In the genomic region with DNA sequence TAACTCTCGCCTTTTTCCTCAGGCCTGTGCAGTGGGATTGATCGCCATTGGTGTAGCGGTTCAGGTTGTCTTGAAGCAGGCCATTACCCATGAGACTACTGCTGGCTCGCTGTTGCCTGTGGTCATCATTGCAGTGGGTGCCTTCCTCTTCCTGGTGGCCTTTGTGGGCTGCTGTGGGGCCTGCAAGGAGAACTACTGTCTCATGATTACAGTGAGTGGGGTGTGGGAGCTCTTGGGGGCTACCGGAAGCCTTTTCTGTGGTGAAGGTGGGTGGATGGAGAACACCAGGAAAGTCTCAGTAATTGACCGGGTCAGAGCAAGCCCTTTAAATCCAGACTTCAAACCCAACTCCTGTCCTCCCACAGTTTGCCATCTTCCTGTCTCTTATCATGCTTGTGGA, we compare ENCODE assay signal across 9 mouse cellular contexts. TPM values are rescaled to one million over a fixed set of nuclear protein-coding genes. Genes with fewer than 3 reads are reported as not detected.
DNase-seq lines count a peak whose midpoint lies in the region; ATAC-seq and TF ChIP-seq lines count a peak whose summit lies in the region.
"Had no signal": no experiment of that assay in that cellular context is flagged by ENCODE, and none has a peak within 500 bp of the region (broad histone marks: within the 10 kb centered on the region; RNA-seq: fewer than 3 reads in every experiment).

No protein-coding gene starts in this region.

- TF ChIP-seq CTCF in cerebellum, adult 2 months (IDR thresholded peaks at IDR 0.05; ENCODE audit: borderline replicate concordance, insufficient read depth, low read depth, low read length): no peak

- H3K4me2 ChIP-seq in heart, embryonic 12.5 days: peak overlapping the region; percentile 73
- H3K4me2 ChIP-seq in neural tube, embryonic 11.5 days (ENCODE audit: low read depth): no peak overlapping the region
- peak overlapping the region; percentile 80 for H3K4me2 ChIP-seq in limb, embryonic 15.5 days

- H3K4me3 ChIP-seq in heart, embryonic 12.5 days: peak overlapping the region; percentile 89
- H3K4me3 ChIP-seq in neural tube, embryonic 11.5 days (ENCODE audit: low read depth, low read length): peak overlapping the region; percentile 67; the same call in 1 of the 2 replicates
- peak overlapping the region; percentile 95 for H3K4me3 ChIP-seq in limb, embryonic 15.5 days
- H3K4me3 ChIP-seq in cerebellum, adult 2 months (replicated peaks; ENCODE audit: insufficient read depth, low read depth, low read length): no peak overlapping the region

- TF ChIP-seq POLR2A in cerebellum, adult 2 months (IDR thresholded peaks at IDR 0.05; ENCODE audit: borderline replicate concordance, insufficient read depth, low read length): no peak

- peaks cover 36% of the 10 kb centered on the region for H3K4me1 ChIP-seq in heart, embryonic 12.5 days (replicated peaks)
- H3K4me1 ChIP-seq in neural tube, embryonic 11.5 days (ENCODE audit: control insufficient read depth, insufficient read depth, low read length): no peaks in the 10 kb centered on the region
- H3K4me1 ChIP-seq in limb, embryonic 15.5 days: peaks cover 40% of the 10 kb centered on the region
- H3K4me1 ChIP-seq in cerebellum, adult 2 months (ENCODE audit: control insufficient read depth, insufficient read depth, low read length): peaks cover 5% of the 10 kb centered on the region

- no peak for ATAC-seq in heart, embryonic 12.5 days (ENCODE audit: insufficient number of reproducible peaks, low FRiP score)
- no peak for ATAC-seq in neural tube, embryonic 11.5 days (ENCODE audit: insufficient read depth, low FRiP score, low TSS enrichment)
- ATAC-seq in limb, embryonic 15.5 days (ENCODE audit: insufficient number of reproducible peaks, low FRiP score, low TSS enrichment, low read depth): no peak

- 85% methylated on average over 6 of the region's 6 CpGs for WGBS in heart, embryonic 12.5 days
- 91% methylated on average over 6 of the region's 6 CpGs for WGBS in neural tube, embryonic 11.5 days
- 77% methylated on average over 6 of the region's 6 CpGs for WGBS in limb, embryonic 15.5 days
- 73% methylated on average over 6 of the region's 6 CpGs for WGBS in cerebellum, adult 2 months

- intact Hi-C loops in heart, postnatal 25 days (cut with DNase I): loop anchor here (5.0 kb wide), 2 partner anchors 36 to 66 kb away; no protein-coding TSS in a partner anchor
- intact Hi-C loops in left cerebral cortex, postnatal 4 days (cut with DNase I): no loop called here

- 0 out of 2 replicates have a peak overlapping the region, but pooled peaks have one; percentile 97 for H3K9ac ChIP-seq in heart, embryonic 12.5 days
- no peak overlapping the region for H3K9ac ChIP-seq in neural tube, embryonic 11.5 days (ENCODE audit: low read length)
- H3K9ac ChIP-seq in limb, embryonic 15.5 days: peak overlapping the region; percentile 39; the same call in 1 of the 2 replicates

- no peaks in the 10 kb centered on the region for H3K27me3 ChIP-seq in heart, embryonic 12.5 days (replicated peaks)
- H3K27me3 ChIP-seq in neural tube, embryonic 11.5 days (ENCODE audit: control insufficient read depth, insufficient read depth, low read length): 0 out of 2 replicates have a peak, but pooled peaks cover 2% of the 10 kb centered on the region
- H3K27me3 ChIP-seq in limb, embryonic 15.5 days: no peaks in the 10 kb centered on the region
- no peaks in the 10 kb centered on the region for H3K27me3 ChIP-seq in cerebellum, adult 2 months (ENCODE audit: control insufficient read depth, insufficient read depth, low read length)

- DNase-seq in heart, postnatal 25 days (ENCODE audit: low spot score): no peak
- DNase-seq in neural tube, embryonic 11.5 days (ENCODE audit: low spot score): no peak
- no peak for DNase-seq in neural tube, embryonic 10.5 days (ENCODE audit: extremely low spot score, low spot score)
- DNase-seq in cerebellum, adult 2 months: no peak
- DNase-seq in left cerebral cortex, postnatal 4 days: no peak
- DNase-seq in retina, embryonic 14.5 days (ENCODE audit: low spot score): no peak
- DNase-seq: adrenal gland, postnatal 14 days had no signal

- no peak overlapping the region for H3K27ac ChIP-seq in heart, embryonic 12.5 days (ENCODE audit: poor library complexity, severe bottlenecking)
- no peak overlapping the region for H3K27ac ChIP-seq in neural tube, embryonic 11.5 days (ENCODE audit: low read depth, low read length)
- H3K27ac ChIP-seq in limb, embryonic 15.5 days: peak overlapping the region; percentile 98
- no peak overlapping the region for H3K27ac ChIP-seq in cerebellum, adult 2 months (ENCODE audit: insufficient read depth, low read length)

- no peaks in the 10 kb centered on the region for H3K9me3 ChIP-seq in heart, embryonic 12.5 days (replicated peaks)
- H3K9me3 ChIP-seq in neural tube, embryonic 11.5 days (ENCODE audit: control insufficient read depth, low read length): no peaks in the 10 kb centered on the region
- no peaks in the 10 kb centered on the region for H3K9me3 ChIP-seq in limb, embryonic 15.5 days

- peaks cover 46% of the 10 kb centered on the region for H3K36me3 ChIP-seq in heart, embryonic 12.5 days
- no peaks in the 10 kb centered on the region; the same call in 1 of the 2 replicates for H3K36me3 ChIP-seq in neural tube, embryonic 11.5 days (ENCODE audit: control insufficient read depth, insufficient read depth, low read length)
- H3K36me3 ChIP-seq in limb, embryonic 15.5 days: peaks cover 39% of the 10 kb centered on the region

RNA-seq across cellular contexts. Expression of a gene that starts 10.6 kb away (rescaled TPM):
- polyA plus RNA-seq in heart, embryonic 12.5 days (2016; fragmentation: Nextera tagmentation; extraction: Ambion mirVana): 341 and 358 TPM in 2 replicates
- total RNA-seq in heart, postnatal 25 days (2021): 100 to 1,000 TPM; 110 to 123 TPM
- 192 and 208 TPM in 2 replicates for polyA plus RNA-seq in neural tube, embryonic 11.5 days (2014; fragmentation: Nextera tagmentation; extraction: Ambion mirVana)
- 1,128 and 1,135 TPM in 2 replicates for polyA plus RNA-seq in limb, embryonic 15.5 days (2015; fragmentation: Nextera tagmentation; extraction: Ambion mirVana)
- polyA plus RNA-seq in cerebellum, adult 2 months (2012; rRNA removed): 108 and 110 TPM in 2 replicates
- 10 to 100 TPM; 52.7 to 64.3 TPM for total RNA-seq in left cerebral cortex, postnatal 4 days (2021)

RNA-seq across cellular contexts. Expression of a gene that starts 11.3 kb away (rescaled TPM):
- polyA plus RNA-seq in heart, embryonic 12.5 days (2016; fragmentation: Nextera tagmentation; extraction: Ambion mirVana): 6.0 and 6.3 TPM in 2 replicates
- total RNA-seq in heart, postnatal 25 days (2021): 1 to 10 TPM; 5.0 to 7.9 TPM
- 10.7 and 11.2 TPM in 2 replicates for polyA plus RNA-seq in neural tube, embryonic 11.5 days (2014; fragmentation: Nextera tagmentation; extraction: Ambion mirVana)
- polyA plus RNA-seq in limb, embryonic 15.5 days (2015; fragmentation: Nextera tagmentation; extraction: Ambion mirVana): 13.6 and 16.8 TPM in 2 replicates
- 37.0 and 45.7 TPM in 2 replicates for polyA plus RNA-seq in cerebellum, adult 2 months (2012; rRNA removed)
- 1 to 10 TPM; 5.4 to 6.1 TPM for total RNA-seq in left cerebral cortex, postnatal 4 days (2021)

RNA-seq across cellular contexts. Expression of a gene that starts 12.4 kb away (rescaled TPM):
- 161 and 165 TPM in 2 replicates for polyA plus RNA-seq in heart, embryonic 12.5 days (2016; fragmentation: Nextera tagmentation; extraction: Ambion mirVana)
- total RNA-seq in heart, postnatal 25 days (2021): 100 to 1,000 TPM; 183 to 185 TPM
- polyA plus RNA-seq in neural tube, embryonic 11.5 days (2014; fragmentation: Nextera tagmentation; extraction: Ambion mirVana): 215 and 227 TPM in 2 replicates
- polyA plus RNA-seq in limb, embryonic 15.5 days (2015; fragmentation: Nextera tagmentation; extraction: Ambion mirVana): 225 and 234 TPM in 2 replicates
- 350 and 357 TPM in 2 replicates for polyA plus RNA-seq in cerebellum, adult 2 months (2012; rRNA removed)
- 10 to 100 TPM; 90.7 to 91.9 TPM for total RNA-seq in left cerebral cortex, postnatal 4 days (2021)

RNA-seq across cellular contexts. Expression of a gene that starts 19.9 kb away (rescaled TPM):
- polyA plus RNA-seq in heart, embryonic 12.5 days (2016; fragmentation: Nextera tagmentation; extraction: Ambion mirVana): 4.3 and 5.0 TPM in 2 replicates
- total RNA-seq in heart, postnatal 25 days (2021): 1 to 10 TPM; 2.3 to 2.6 TPM
- 16.4 and 17.7 TPM in 2 replicates for polyA plus RNA-seq in neural tube, embryonic 11.5 days (2014; fragmentation: Nextera tagmentation; extraction: Ambion mirVana)
- 5.9 and 6.2 TPM in 2 replicates for polyA plus RNA-seq in limb, embryonic 15.5 days (2015; fragmentation: Nextera tagmentation; extraction: Ambion mirVana)
- polyA plus RNA-seq in cerebellum, adult 2 months (2012; rRNA removed): 13.6 and 14.8 TPM in 2 replicates
- 10 to 100 TPM; 18.8 to 20.1 TPM for total RNA-seq in left cerebral cortex, postnatal 4 days (2021)

RNA-seq across cellular contexts. Expression of a gene that starts 22.2 kb away (rescaled TPM):
- 1.4 and 1.5 TPM in 2 replicates for polyA plus RNA-seq in heart, embryonic 12.5 days (2016; fragmentation: Nextera tagmentation; extraction: Ambion mirVana)
- total RNA-seq in heart, postnatal 25 days (2021): 100 to 1,000 TPM; 165 to 176 TPM
- 4.2 and 4.5 TPM in 2 replicates for polyA plus RNA-seq in neural tube, embryonic 11.5 days (2014; fragmentation: Nextera tagmentation; extraction: Ambion mirVana)
- 11.8 and 27.8 TPM in 2 replicates for polyA plus RNA-seq in limb, embryonic 15.5 days (2015; fragmentation: Nextera tagmentation; extraction: Ambion mirVana)
- polyA plus RNA-seq in cerebellum, adult 2 months (2012; rRNA removed): 96.2 and 106 TPM in 2 replicates
- 1 to 10 TPM; 8.9 to 9.1 TPM for total RNA-seq in left cerebral cortex, postnatal 4 days (2021)
